Mouse (Mus musculus) sigmoid colon, adult 10 weeks (tissue): ENCODE measurements around the gene Gm20716. TPM values are rescaled to one million over a fixed set of nuclear protein-coding genes. Genes with fewer than 3 reads are reported as not detected.

Experiments used
- polyA plus RNA-seq: library from polyadenylated mRNA; stranded (reverse); fragments of 350-450 nt; fragmentation: Illumina TruSeq; extraction: RNeasy Lipid Tissue Mini Kit (QIAGEN cat#74804); gene quantifications from one replicate; pipeline ENCODE4 v1.2.3, GENCODE M21; 2014; ENCODE audit warnings: low read depth, low replicate concordance

Gene Gm20716
- 99.9 TPM for polyA plus RNA-seq

GRCm38 (mm10) chr2:168230026-168230728 lies at the start of gene Gm20716, which contains the start of the genes Dpm1 and Mocs3:
TSS of gene Gm20716 (minus strand) at chr2:168230364.
TSS of gene Dpm1 (minus strand) at chr2:168230591.
TSS of gene Mocs3 (plus strand) at chr2:168230622.

GRCm38 (mm10) chr2:168206725-168207644 lies 23.2 kb downstream of the Gm20716 start, which contains the start of gene Adnp:
TSS of gene Adnp (minus strand) at chr2:168207112.

Other genes starting within 250 kb of the Gm20716 start
- gene Ripor3, start 219.7 kb downstream of the Gm20716 start, polyA plus RNA-seq, result not detected
- gene Pard6b, start 149.4 kb downstream of the Gm20716 start, polyA plus RNA-seq, result 9.7 TPM
- 14.8 TPM for gene Adnp, start 23.3 kb downstream of the Gm20716 start, polyA plus RNA-seq
- gene Dpm1, start 227 bp upstream of the Gm20716 start, polyA plus RNA-seq, result 139 TPM
- gene Mocs3, start 258 bp upstream of the Gm20716 start, polyA plus RNA-seq, result 1.9 TPM
- gene Kcng1, start 51.4 kb upstream of the Gm20716 start, polyA plus RNA-seq, result 0.16 TPM